Mouse (Mus musculus): ENCODE data around the gene Rab38. TPM values are rescaled to one million over a fixed set of nuclear protein-coding genes. Genes with fewer than 3 reads are reported as not detected.

The Rab38 gene
- polyA plus RNA-seq, 1 experiment from 2014 or later = 1.6 TPM

DNA sequence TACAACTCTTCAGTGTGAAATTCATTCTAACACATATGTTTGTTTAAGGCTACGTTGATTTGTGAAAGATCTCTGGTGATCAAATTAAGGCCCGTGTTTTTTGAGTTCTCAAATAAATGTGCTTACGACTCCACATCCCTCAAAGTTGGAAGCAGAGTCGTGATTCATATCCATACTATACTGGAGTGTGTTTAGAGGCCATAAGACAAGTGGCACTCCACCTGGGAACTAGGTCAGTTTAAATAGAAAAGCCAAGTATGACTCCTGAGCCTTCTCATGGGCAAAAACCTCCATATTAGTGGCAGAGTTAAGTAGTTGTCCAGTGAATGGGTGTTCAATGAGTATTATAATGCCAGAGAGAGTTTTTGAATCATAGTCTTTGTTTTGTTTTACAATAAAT is 13.4 kb downstream of the Rab38 start:
- no peak overlapping the region for H3K27ac ChIP-seq (ENCODE audit: poor library complexity, severe bottlenecking)
- H3K4me2 ChIP-seq = no peak overlapping the region
- WGBS = 68% methylated on average over 4 of the region's 4 CpGs
- H3K9ac ChIP-seq = no peak overlapping the region
- no peak overlapping the region for H3K4me3 ChIP-seq
- H3K36me3 ChIP-seq = no peaks in the 10 kb centered on the region
- H3K27me3 ChIP-seq (replicated peaks) = no peaks in the 10 kb centered on the region
- no peaks in the 10 kb centered on the region for H3K9me3 ChIP-seq (replicated peaks)
- ATAC-seq (ENCODE audit: insufficient number of reproducible peaks, low FRiP score) = no peak
- no peaks in the 10 kb centered on the region for H3K4me1 ChIP-seq (replicated peaks)

DNA sequence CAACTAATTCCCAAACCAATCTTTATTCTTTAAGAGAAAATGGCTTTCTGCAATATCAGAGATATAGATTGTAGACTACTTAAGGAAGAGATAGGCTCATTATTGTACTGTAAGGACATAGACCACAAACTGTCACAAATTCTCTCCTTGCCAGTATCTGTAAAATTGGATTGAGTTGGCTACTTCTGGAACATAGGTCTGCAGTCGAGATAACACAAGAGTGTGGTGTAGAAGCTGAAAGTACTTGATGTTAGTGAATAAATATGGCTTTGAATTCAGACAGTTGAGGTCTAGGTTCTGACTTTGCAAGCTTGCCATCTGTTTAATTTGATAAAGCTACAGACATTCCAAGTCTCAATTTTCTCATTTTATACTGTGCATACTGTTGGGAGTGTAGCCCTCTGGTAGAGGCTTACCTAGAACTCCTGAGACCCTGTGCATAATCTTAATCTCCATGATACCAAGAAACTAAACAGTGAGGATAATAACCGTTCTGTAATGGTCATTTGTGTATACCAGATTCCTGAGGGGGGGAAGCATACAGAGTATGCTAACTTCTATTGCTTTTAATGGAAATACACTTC is 15.3 kb downstream of the Rab38 start:
- H3K4me3 ChIP-seq = no peak overlapping the region
- H3K27ac ChIP-seq (ENCODE audit: poor library complexity, severe bottlenecking) = no peak overlapping the region
- no peaks in the 10 kb centered on the region for H3K27me3 ChIP-seq (replicated peaks)
- no peak for ATAC-seq (ENCODE audit: insufficient number of reproducible peaks, low FRiP score)
- no peak overlapping the region for H3K4me2 ChIP-seq
- 61% methylated on average over 2 of the region's 2 CpGs for WGBS
- H3K36me3 ChIP-seq = no peaks in the 10 kb centered on the region
- H3K9ac ChIP-seq = no peak overlapping the region
- H3K4me1 ChIP-seq (replicated peaks) = no peaks in the 10 kb centered on the region
- no peaks in the 10 kb centered on the region for H3K9me3 ChIP-seq (replicated peaks)

GRCm38 (mm10) chr7:88453234-88453633 is 23.2 kb downstream of the Rab38 start:
- no peaks in the 10 kb centered on the region for H3K27me3 ChIP-seq (replicated peaks)
- H3K4me3 ChIP-seq = no peak overlapping the region
- H3K27ac ChIP-seq (ENCODE audit: poor library complexity, severe bottlenecking) = no peak overlapping the region
- no peaks in the 10 kb centered on the region for H3K36me3 ChIP-seq
- WGBS = 82% methylated on average over 1 of the region's 1 CpGs
- no peak overlapping the region for H3K9ac ChIP-seq
- no peak for ATAC-seq (ENCODE audit: insufficient number of reproducible peaks, low FRiP score)
- H3K4me2 ChIP-seq = no peak overlapping the region
- no peaks in the 10 kb centered on the region for H3K4me1 ChIP-seq (replicated peaks)
- no peaks in the 10 kb centered on the region for H3K9me3 ChIP-seq (replicated peaks)

DNA sequence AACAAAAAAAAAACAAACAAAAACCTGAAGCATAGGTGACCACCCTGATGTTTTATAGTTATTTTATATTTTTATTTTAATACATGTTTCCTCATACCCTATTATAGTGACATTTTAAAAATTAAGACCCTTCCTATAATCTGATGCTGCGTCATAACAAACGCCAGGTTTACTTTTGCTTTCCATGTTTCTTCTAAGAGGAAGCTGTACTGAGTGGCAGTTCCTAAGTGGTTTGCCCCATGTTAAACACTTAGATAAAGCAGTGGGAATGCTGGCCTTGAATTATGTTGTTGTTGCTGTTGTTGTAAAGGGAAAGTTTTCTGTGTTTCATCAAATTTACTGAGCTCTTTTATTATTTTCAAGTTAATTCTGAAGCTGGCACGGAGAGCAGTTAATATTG is 27.8 kb downstream of the Rab38 start:
- H3K4me3 ChIP-seq = no peak overlapping the region
- no peak overlapping the region for H3K27ac ChIP-seq (ENCODE audit: poor library complexity, severe bottlenecking)
- H3K9ac ChIP-seq = no peak overlapping the region
- WGBS = 61% methylated on average over 3 of the region's 3 CpGs
- no peak overlapping the region for H3K4me2 ChIP-seq
- no peaks in the 10 kb centered on the region for H3K27me3 ChIP-seq (replicated peaks)
- H3K36me3 ChIP-seq = no peaks in the 10 kb centered on the region
- no peaks in the 10 kb centered on the region for H3K4me1 ChIP-seq (replicated peaks)
- ATAC-seq (ENCODE audit: insufficient number of reproducible peaks, low FRiP score) = no peak
- H3K9me3 ChIP-seq (replicated peaks) = no peaks in the 10 kb centered on the region

GRCm38 (mm10) chr7:88467754-88468153 is 37.7 kb downstream of the Rab38 start:
- ATAC-seq (ENCODE audit: insufficient number of reproducible peaks, low FRiP score) = no peak
- H3K4me2 ChIP-seq = no peak overlapping the region
- no peak overlapping the region for H3K9ac ChIP-seq
- H3K27me3 ChIP-seq (replicated peaks) = no peaks in the 10 kb centered on the region
- 57% methylated on average over 3 of the region's 3 CpGs for WGBS
- H3K9me3 ChIP-seq (replicated peaks) = no peaks in the 10 kb centered on the region
- H3K4me1 ChIP-seq (replicated peaks) = no peaks in the 10 kb centered on the region
- no peaks in the 10 kb centered on the region for H3K36me3 ChIP-seq
- H3K4me3 ChIP-seq = no peak overlapping the region
- no peak overlapping the region for H3K27ac ChIP-seq (ENCODE audit: poor library complexity, severe bottlenecking)

GRCm38 (mm10) chr7:88482110-88482619 is 52.1 kb downstream of the Rab38 start:
- Histone ChIP-seq H3K27ac (ENCODE audit: poor library complexity, severe bottlenecking) (no peak overlapping the region), H3K4me3 (no peak overlapping the region), H3K4me1 (replicated peaks) (no peaks in the 10 kb centered on the region), H3K9me3 (replicated peaks) (no peaks in the 10 kb centered on the region), H3K9ac (no peak overlapping the region), H3K4me2 (no peak overlapping the region), H3K36me3 (no peaks in the 10 kb centered on the region), H3K27me3 (replicated peaks) (no peaks in the 10 kb centered on the region)
- no peak for ATAC-seq (ENCODE audit: insufficient number of reproducible peaks, low FRiP score)
- 80% methylated on average over 7 of the region's 7 CpGs for WGBS

GRCm38 (mm10) chr7:88482628-88483027 is 52.6 kb downstream of the Rab38 start:
- H3K27me3 ChIP-seq (replicated peaks) = no peaks in the 10 kb centered on the region
- ATAC-seq (ENCODE audit: insufficient number of reproducible peaks, low FRiP score) = no peak

GRCm38 (mm10) chr7:88491020-88491419 is 60.9 kb downstream of the Rab38 start:
- H3K4me1 ChIP-seq (replicated peaks) = no peaks in the 10 kb centered on the region
- no peak overlapping the region for H3K4me2 ChIP-seq
- H3K9me3 ChIP-seq (replicated peaks) = no peaks in the 10 kb centered on the region
- WGBS = 53% methylated on average over 2 of the region's 2 CpGs
- H3K27ac ChIP-seq (ENCODE audit: poor library complexity, severe bottlenecking) = no peak overlapping the region
- no peak overlapping the region for H3K4me3 ChIP-seq
- H3K27me3 ChIP-seq (replicated peaks) = no peaks in the 10 kb centered on the region
- no peak overlapping the region for H3K9ac ChIP-seq
- no peak for ATAC-seq (ENCODE audit: insufficient number of reproducible peaks, low FRiP score)
- H3K36me3 ChIP-seq = no peaks in the 10 kb centered on the region

More at GRCm38 (mm10) chr7:88482628-88483027, 52.6 kb downstream of the Rab38 start:
- H3K9ac ChIP-seq = no peak overlapping the region
- H3K27ac ChIP-seq (ENCODE audit: poor library complexity, severe bottlenecking) = no peak overlapping the region
- H3K4me1 ChIP-seq (replicated peaks) = no peaks in the 10 kb centered on the region
- 66% methylated on average over 7 of the region's 7 CpGs for WGBS
- H3K4me3 ChIP-seq = no peak overlapping the region
- no peak overlapping the region for H3K4me2 ChIP-seq
- no peaks in the 10 kb centered on the region for H3K36me3 ChIP-seq
- H3K9me3 ChIP-seq (replicated peaks) = no peaks in the 10 kb centered on the region

DNA sequence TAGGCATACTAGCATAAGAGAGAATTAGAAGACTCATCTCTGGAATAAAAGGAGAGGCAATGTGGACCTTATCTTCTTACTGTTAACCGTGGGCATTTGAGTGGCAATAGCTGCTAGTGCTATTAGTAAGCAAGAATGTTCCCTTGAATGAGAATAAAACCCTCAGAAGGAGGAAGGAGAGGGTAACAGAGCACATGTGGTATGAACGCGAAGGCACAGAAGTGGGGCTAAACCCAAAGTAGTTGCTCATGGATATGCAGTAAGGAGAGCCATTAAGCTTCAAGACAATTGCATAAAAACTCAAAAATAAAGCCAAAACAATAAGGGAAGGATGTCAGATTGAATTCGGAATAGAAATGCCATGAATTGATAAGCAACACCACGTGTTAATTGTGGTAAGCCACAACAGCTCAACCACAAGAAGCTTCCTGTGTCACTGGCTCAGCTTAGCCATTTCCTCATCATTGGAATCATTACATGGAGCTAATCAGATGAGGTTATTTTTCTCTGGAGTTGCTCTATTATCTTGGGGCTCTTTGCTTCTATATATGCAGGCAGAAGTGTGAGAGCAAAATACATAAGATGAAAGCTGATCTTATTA is 72.2 kb downstream of the Rab38 start:
- Histone ChIP-seq H3K4me1 (replicated peaks) (no peaks in the 10 kb centered on the region), H3K4me3 (no peak overlapping the region), H3K27me3 (replicated peaks) (no peaks in the 10 kb centered on the region), H3K4me2 (no peak overlapping the region), H3K9ac (no peak overlapping the region), H3K27ac (ENCODE audit: poor library complexity, severe bottlenecking) (no peak overlapping the region), H3K36me3 (no peaks in the 10 kb centered on the region), H3K9me3 (replicated peaks) (no peaks in the 10 kb centered on the region)
- no peak for ATAC-seq (ENCODE audit: insufficient number of reproducible peaks, low FRiP score)
- WGBS = 74% methylated on average over 5 of the region's 5 CpGs

DNA sequence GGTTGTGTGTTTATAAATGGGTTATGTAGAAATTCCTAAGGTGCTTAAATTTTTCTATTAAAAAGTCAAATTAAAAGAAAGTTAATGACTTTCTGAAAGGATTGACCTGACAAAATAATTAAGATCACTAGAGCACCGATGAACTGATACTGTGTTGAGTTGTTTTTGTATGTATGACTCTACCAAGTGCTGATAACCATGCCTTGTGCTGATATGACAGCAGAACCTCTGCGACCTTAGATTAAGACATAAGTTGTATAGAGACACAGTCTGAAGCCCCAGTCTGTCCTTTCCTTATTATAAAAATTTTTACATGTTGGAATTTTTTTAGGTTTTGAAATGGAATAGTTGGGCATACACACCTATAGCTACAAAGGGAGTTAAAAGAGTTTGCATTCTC is 79.7 kb downstream of the Rab38 start:
- 59% methylated on average over 2 of the region's 2 CpGs for WGBS

GRCm38 (mm10) chr7:88522481-88522880 is 92.4 kb downstream of the Rab38 start:
- 63% methylated on average over 1 of the region's 1 CpGs for WGBS
- H3K36me3 ChIP-seq = no peaks in the 10 kb centered on the region
- no peak overlapping the region for H3K4me3 ChIP-seq
- no peak overlapping the region for H3K4me2 ChIP-seq
- H3K9ac ChIP-seq = no peak overlapping the region
- no peaks in the 10 kb centered on the region for H3K4me1 ChIP-seq (replicated peaks)
- no peak overlapping the region for H3K27ac ChIP-seq (ENCODE audit: poor library complexity, severe bottlenecking)
- ATAC-seq (ENCODE audit: insufficient number of reproducible peaks, low FRiP score) = no peak
- no peaks in the 10 kb centered on the region for H3K27me3 ChIP-seq (replicated peaks)
- no peaks in the 10 kb centered on the region for H3K9me3 ChIP-seq (replicated peaks)

More for the DNA sequence above, 79.7 kb downstream of the Rab38 start:
- Histone ChIP-seq H3K36me3 (no peaks in the 10 kb centered on the region), H3K9ac (no peak overlapping the region), H3K27me3 (replicated peaks) (no peaks in the 10 kb centered on the region), H3K4me2 (no peak overlapping the region), H3K4me1 (replicated peaks) (no peaks in the 10 kb centered on the region), H3K9me3 (replicated peaks) (no peaks in the 10 kb centered on the region), H3K4me3 (no peak overlapping the region), H3K27ac (ENCODE audit: poor library complexity, severe bottlenecking) (no peak overlapping the region)
- ATAC-seq (ENCODE audit: insufficient number of reproducible peaks, low FRiP score) = no peak

Measured in heart, embryonic 12.5 days (tissue).